Mouse (Mus musculus) left cerebral cortex, postnatal 36 days (tissue): ENCODE data around the gene Tns3. TPM values are rescaled to one million over a fixed set of nuclear protein-coding genes. Genes with fewer than 3 reads are reported as not detected.
"Not testable (repeated sequence)": the region's sequence is repeated elsewhere in the genome, so short reads cannot be mapped to it uniquely, and the experiment has no call there.

Source experiments
- DNase-seq, 2 experiments: peaks; one replicate each; pipeline ENCODE4 v3.0.0; 2021 to 2022; ENCODE audit warnings: low spot score in 2 of 2, mixed read lengths in 1 of 2
- intact Hi-C: fragments of 180-260 bp; cut with DNase I; formaldehyde crosslinking; loops from one replicate; pipeline ENCODE4 v1.15.1; 2025
- total RNA-seq, 2 experiments: library from RNA; stranded (reverse); gene quantifications; 2 replicates each; pipeline ENCODE4 v1.2.3; 2021

Gene Tns3
- total RNA-seq, 2 experiments from 2014 or later = 36.9 to 39.4 TPM

GRCm38 (mm10) chr11:8545798-8546197 is 118.5 kb downstream of the Tns3 start:
- intact Hi-C loops = no loop called here

DNA sequence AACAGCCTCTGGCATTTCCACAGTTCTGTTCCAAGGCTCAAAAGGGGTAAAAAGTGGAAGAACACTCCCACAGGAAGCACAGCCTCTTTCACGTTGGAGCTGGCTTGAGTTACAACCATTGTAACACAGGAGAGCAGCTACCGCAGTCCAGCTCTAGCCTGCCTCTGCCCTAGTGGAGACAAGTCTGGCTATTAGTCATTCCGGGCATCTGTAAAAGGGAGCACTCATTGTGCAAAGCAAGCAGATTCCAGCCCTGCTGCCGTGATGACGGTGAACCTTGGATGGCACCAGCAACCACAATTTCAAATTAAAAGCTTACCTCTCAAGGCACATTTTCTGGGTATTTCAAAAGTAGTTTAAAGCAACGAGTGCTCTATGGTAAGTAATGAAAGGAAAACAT is 120.0 kb downstream of the Tns3 start:
- intact Hi-C loops = no loop called here
- no peak for DNase-seq

More at GRCm38 (mm10) chr11:8545798-8546197, 118.5 kb downstream of the Tns3 start:
- DNase-seq = no peak

GRCm38 (mm10) chr11:8541222-8541815 is 123.0 kb downstream of the Tns3 start:
- intact Hi-C loops = no loop called here
- DNase-seq = no peak

- DNase-seq = no peak
- intact Hi-C loops = loop anchor here (5.0 to 10.0 kb wide), 2 partner anchors 123 to 595 kb away; partner anchors contain the start of gene Tns3
Measured at GRCm38 (mm10) chr11:8539593-8540265, 124.6 kb downstream of the Tns3 start.

- intact Hi-C loops = loop anchor here (2.0 to 10.0 kb wide), 3 partner anchors 125 to 598 kb away; partner anchors contain the start of gene Tns3
- DNase-seq = no peak
Measured at GRCm38 (mm10) chr11:8537013-8537614, 127.2 kb downstream of the Tns3 start.

DNA sequence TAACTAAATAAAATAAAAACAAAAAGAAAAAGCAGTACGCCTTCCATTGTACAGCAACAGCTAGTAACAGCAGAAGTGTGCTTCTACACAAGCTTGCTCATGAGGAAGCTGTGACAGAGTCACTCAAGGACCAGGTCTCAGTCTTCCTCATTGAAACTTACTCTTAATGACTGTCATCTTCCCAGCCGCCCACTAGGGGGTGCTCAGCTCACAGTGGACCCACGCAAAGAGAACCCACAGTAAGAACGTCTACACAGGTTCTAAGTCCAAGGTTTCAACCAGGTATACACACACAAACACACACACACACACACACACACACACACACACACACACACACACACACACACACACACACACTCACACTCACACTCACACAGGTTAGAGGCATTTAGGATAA is 129.4 kb downstream of the Tns3 start:
- DNase-seq = peak; percentile 62 to 71
- intact Hi-C loops = loop anchor here (2.0 to 10.0 kb wide), 3 partner anchors 127 to 600 kb away; partner anchors contain the start of gene Tns3

GRCm38 (mm10) chr11:8532771-8533170 is 131.6 kb downstream of the Tns3 start:
- intact Hi-C loops = loop anchor here (10.0 kb wide), 1 partner anchor 602 kb away; no protein-coding TSS in a partner anchor
- not testable (repeated sequence) for DNase-seq

GRCm38 (mm10) chr11:8532112-8532747 is 132.1 kb downstream of the Tns3 start:
- DNase-seq = no peak
- intact Hi-C loops = loop anchor here (10.0 kb wide), 1 partner anchor 603 kb away; no protein-coding TSS in a partner anchor

DNA sequence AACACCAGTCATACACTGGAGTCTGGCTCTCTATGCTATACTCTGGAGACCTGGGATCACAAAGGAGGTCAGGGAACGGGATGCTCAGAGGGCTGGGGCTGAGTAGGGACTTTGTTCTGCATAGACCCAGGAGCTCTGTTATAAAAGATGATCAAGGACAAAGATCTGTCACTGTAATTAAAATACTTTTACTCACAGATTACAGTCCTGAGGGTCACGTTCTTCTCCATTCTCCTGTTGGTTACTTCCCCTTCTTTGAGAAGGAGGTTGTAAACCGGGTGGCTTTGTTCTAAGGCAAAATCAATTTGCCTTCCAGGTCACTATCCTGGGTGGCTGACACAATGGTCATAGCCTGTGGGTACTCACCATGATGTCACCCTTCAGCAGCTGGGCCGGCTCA is 133.8 kb downstream of the Tns3 start:
- DNase-seq = no peak
- intact Hi-C loops = loop anchor here (10.0 kb wide), 1 partner anchor 604 kb away; no protein-coding TSS in a partner anchor

GRCm38 (mm10) chr11:8530036-8530435 is 134.3 kb downstream of the Tns3 start:
- intact Hi-C loops = loop anchor here (10.0 kb wide), 1 partner anchor 605 kb away; no protein-coding TSS in a partner anchor
- no peak for DNase-seq

GRCm38 (mm10) chr11:8525463-8526145 is 138.7 kb downstream of the Tns3 start:
- no peak for DNase-seq
- intact Hi-C loops = no loop called here

- peak; percentile 66 to 69 for DNase-seq
Measured at GRCm38 (mm10) chr11:8523344-8524126, 140.8 kb downstream of the Tns3 start.

GRCm38 (mm10) chr11:8513359-8514253 is 150.7 kb downstream of the Tns3 start:
- peak in 1 of 2 experiments; percentile 27 for DNase-seq
- intact Hi-C loops = no loop called here

More at GRCm38 (mm10) chr11:8523344-8524126, 140.8 kb downstream of the Tns3 start:
- intact Hi-C loops = loop anchor here (2.0 to 5.0 kb wide), 2 partner anchors 66 to 99 kb away; no protein-coding TSS in a partner anchor

DNA sequence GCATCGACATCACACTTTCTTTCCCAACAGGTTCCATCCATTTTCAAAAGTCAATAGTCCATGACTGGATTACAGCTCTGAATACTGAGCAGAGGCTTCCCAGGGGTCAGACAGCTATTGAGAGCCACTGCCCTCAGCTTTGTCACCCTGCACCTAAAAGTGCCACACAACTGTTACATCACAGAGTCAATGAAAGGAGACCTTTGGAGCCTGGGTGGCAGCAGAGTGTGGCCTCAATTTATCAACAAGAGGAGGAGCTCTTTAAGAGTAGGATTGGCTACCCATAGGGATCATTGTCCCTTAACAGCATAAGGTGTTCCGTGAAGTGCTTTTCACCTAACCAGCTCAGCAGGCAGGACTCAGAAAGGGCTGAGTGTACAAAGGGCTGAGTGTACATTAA is 154.0 kb downstream of the Tns3 start:
- no peak for DNase-seq
- intact Hi-C loops = no loop called here

- intact Hi-C loops = no loop called here
Measured at GRCm38 (mm10) chr11:8509614-8510013, 154.7 kb downstream of the Tns3 start.

DNA sequence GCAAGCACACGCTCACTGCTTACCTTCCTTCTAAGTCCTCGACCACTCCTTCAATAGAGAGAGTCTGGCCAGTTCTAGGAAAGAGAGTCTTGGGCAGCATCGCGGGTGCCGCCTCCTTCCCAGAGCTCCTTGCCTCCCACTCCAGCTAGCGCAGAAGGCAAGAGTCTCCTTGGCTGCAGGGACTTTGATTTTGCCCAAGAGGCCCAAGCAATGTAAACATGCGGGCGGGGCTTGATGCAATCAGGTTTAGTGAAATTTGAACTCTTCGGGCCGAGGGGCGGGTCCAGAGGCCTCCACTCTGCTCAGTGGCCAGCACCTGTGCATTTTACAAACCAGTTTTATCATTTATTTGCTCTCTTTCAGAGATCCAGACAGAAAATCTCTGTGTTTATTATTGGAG is 160.6 kb downstream of the Tns3 start:
- intact Hi-C loops = no loop called here
- no peak for DNase-seq

More at GRCm38 (mm10) chr11:8509614-8510013, 154.7 kb downstream of the Tns3 start:
- no peak for DNase-seq

DNA sequence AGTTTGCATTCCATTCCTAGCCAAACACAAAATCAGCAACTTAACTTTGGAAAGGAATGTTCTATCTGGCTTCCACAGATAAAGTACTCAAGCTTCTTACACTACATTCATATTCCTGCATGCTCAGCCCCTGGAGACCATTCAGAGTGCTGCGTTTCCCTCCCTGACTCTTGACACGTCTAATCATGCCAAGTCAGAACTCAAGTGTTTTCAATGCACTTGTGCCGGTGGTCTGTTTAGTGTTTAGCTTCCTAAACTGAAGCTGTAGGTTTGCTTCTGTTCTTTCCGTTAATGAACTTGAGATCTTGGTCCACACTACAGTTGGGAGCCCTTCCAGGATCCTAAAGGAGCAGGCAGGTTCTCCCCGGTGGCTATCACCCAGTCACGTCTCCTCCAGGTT is 163.5 kb downstream of the Tns3 start:
- intact Hi-C loops = no loop called here
- no peak for DNase-seq
